Mouse (Mus musculus) liver, postnatal 0 days (tissue): Measurements from ENCODE around the gene Cog4.

Source experiments
- CTCF ChIP-seq: sonication (generic); IDR thresholded peaks from 2 replicates; pipeline ENCODE4 v1.5.1; 2016; ENCODE audit warnings: antibody characterized with exemption, low read depth
- EP300 ChIP-seq: IDR thresholded peaks from 2 replicates; pipeline ENCODE4 v1.6.1; 2016; ENCODE audit warnings: antibody characterized with exemption, low read depth, mild to moderate bottlenecking

DNA sequence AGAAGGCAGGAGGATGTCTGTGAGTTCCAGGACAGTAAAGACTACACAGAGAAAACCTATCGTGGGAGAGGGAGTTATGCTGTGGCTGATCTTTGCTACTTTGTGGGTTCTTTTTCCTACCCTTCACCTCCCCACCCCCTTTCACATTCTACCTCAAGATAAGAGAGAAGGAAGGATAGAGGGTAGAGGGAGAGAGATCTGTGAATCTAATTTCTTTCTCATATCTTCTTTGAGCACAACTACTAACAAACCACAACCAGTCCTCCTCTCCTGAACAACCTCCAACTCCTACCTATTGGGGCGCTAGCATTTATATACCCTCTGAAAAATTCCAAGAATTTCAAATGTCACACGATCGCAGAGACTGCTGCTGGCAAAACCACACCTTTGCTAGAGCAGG, 31.5 kb downstream of the Cog4 start:
- TF ChIP-seq CTCF (no peak), EP300 (no peak)
